Mouse (Mus musculus): ENCODE data around the gene Ugcg.

Ugcg gene

GRCm38 (mm10) chr4:59189546-59190237 lies 635 bp downstream of the Ugcg start:
- DNase-seq (ENCODE audit: low spot score) = no peak

- no peak for DNase-seq (ENCODE audit: low spot score)
Observed at GRCm38 (mm10) chr4:59190650-59191424, 1.8 kb downstream of the Ugcg start.

GRCm38 (mm10) chr4:59194731-59195496 lies 5.9 kb downstream of the Ugcg start:
- no peak for DNase-seq (ENCODE audit: low spot score)

GRCm38 (mm10) chr4:59196346-59197077 lies 7.5 kb downstream of the Ugcg start:
- no peak for DNase-seq (ENCODE audit: low spot score)

GRCm38 (mm10) chr4:59197078-59197424 lies 8.0 kb downstream of the Ugcg start:
- DNase-seq (ENCODE audit: low spot score) = no peak

GRCm38 (mm10) chr4:59197462-59197861 lies 8.4 kb downstream of the Ugcg start:
- DNase-seq (ENCODE audit: low spot score) = no peak

GRCm38 (mm10) chr4:59199341-59199740 lies 10.3 kb downstream of the Ugcg start:
- DNase-seq (ENCODE audit: low spot score) = peak; percentile 38

- DNase-seq (ENCODE audit: low spot score) = no peak
Observed at GRCm38 (mm10) chr4:59199805-59200204, 10.7 kb downstream of the Ugcg start.

GRCm38 (mm10) chr4:59200636-59201035 lies 11.6 kb downstream of the Ugcg start:
- no peak for DNase-seq (ENCODE audit: low spot score)

GRCm38 (mm10) chr4:59204616-59205015 lies 15.6 kb downstream of the Ugcg start:
- DNase-seq (ENCODE audit: low spot score) = no peak

GRCm38 (mm10) chr4:59205758-59206340 lies 16.8 kb downstream of the Ugcg start:
- no peak for DNase-seq (ENCODE audit: low spot score)

GRCm38 (mm10) chr4:59206600-59206999 lies 17.5 kb downstream of the Ugcg start:
- DNase-seq (ENCODE audit: low spot score) = no peak

GRCm38 (mm10) chr4:59208607-59209006 lies 19.6 kb downstream of the Ugcg start:
- DNase-seq (ENCODE audit: low spot score) = no peak

GRCm38 (mm10) chr4:59211181-59211580 lies 22.1 kb downstream of the Ugcg start:
- DNase-seq (ENCODE audit: low spot score) = no peak

- DNase-seq (ENCODE audit: low spot score) = no peak
Observed at GRCm38 (mm10) chr4:59213833-59214232, 24.8 kb downstream of the Ugcg start.

GRCm38 (mm10) chr4:59214695-59215094 lies 25.6 kb downstream of the Ugcg start:
- no peak for DNase-seq (ENCODE audit: low spot score)

- no peak for DNase-seq (ENCODE audit: low spot score)
Observed at GRCm38 (mm10) chr4:59215585-59215984, 26.5 kb downstream of the Ugcg start.

GRCm38 (mm10) chr4:59217101-59217500 lies 28.0 kb downstream of the Ugcg start:
- DNase-seq (ENCODE audit: low spot score) = no peak

- DNase-seq (ENCODE audit: low spot score) = no peak
Observed at GRCm38 (mm10) chr4:59218154-59218553, 29.1 kb downstream of the Ugcg start.

GRCm38 (mm10) chr4:59222226-59222625 lies 33.2 kb downstream of the Ugcg start:
- no peak for DNase-seq (ENCODE audit: low spot score)

- no peak for DNase-seq (ENCODE audit: low spot score)
Observed at GRCm38 (mm10) chr4:59223055-59223615, 34.1 kb downstream of the Ugcg start.
